Mouse (Mus musculus) fat pad, adult 2 months (tissue): ENCODE results near the gene Efcab1.
"Not testable (repeated sequence)": the region's sequence is repeated elsewhere in the genome, so short reads cannot be mapped to it uniquely, and the experiment has no call there.

ENCODE experiments used
- DNase-seq: peaks from one replicate; pipeline ENCODE4 v3.0.0-alpha.2; 2011; ENCODE audit warnings: low read depth, low spot score; ENCODE audit errors: extremely low read depth

The Efcab1 gene

DNA sequence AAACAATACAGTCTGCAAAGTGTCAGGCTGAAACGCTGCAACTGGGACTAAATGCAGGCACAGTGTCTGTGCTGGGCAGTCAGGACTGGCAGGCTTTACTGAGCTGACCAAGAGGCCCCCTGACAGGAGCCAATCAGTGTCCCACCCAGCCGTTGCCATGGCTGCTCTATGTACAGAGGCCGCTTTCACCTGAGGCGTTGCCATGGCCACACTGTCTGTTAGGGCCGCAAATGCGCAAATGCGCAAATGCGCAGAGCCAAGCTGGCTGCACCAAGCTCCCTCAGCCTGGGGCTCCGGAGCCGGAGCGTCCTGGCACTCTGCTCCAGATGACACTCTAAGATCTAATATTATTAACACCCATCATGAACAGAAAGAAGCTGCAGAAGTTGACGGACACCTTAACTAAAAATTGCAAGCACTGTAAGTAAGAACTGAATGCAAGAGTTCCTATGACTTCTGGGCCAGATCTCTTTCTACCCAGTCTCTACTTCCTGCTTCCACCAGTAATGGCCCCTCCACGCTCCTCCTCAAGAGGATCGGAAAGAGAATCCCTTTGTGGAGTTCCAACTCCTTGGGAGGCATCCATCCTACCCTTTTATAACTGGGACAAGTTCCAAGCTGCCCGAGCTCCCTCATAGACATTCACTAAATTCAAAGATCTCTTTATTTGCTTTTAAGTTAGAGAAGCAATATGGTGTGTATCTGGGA is at the start of gene Efcab1:
Efcab1 (plus strand) TSS at position 214 of the 708 bp plus-strand sequence.
- no peak for DNase-seq

DNA sequence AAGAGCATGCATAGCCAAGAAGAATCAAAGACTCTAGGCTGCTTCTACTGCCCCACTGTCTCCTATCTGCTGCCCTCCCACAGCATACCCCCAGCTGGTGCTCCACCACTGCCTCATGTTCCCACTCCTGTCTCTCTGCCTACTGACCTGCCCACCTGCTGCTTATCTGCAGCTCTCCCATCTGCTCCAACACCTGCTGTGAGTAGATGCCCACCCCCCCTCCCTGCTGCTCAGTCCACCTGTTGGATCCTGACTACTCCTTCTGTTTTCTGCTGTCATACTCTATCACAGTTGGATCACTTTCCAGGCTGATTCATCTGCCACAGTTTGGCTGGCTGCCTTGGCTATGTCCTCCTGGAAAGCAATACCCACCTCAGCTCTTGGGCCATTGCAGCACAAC is 47.0 kb upstream of the Efcab1 start:
- DNase-seq, result peak; percentile 4

DNA sequence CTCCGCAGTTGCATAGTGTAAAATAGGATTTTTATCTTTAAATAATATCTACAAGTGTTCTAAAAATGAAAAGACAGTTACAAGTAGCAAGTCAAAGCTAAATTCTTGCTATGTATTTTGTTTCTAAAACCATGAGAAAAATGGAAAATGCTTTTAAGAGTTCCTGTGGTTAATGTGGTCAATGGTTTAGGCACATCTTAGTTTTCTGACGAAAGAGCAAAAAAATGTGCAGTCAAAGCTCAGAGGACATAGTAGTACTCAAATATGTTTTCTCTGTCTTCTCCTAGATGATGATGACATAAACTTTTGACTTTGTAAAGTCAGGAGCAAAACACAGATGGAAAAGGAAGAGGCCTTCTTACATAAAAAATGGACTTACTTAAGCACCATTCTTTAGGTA is 21.5 kb upstream of the Efcab1 start:
- no peak for DNase-seq

DNA sequence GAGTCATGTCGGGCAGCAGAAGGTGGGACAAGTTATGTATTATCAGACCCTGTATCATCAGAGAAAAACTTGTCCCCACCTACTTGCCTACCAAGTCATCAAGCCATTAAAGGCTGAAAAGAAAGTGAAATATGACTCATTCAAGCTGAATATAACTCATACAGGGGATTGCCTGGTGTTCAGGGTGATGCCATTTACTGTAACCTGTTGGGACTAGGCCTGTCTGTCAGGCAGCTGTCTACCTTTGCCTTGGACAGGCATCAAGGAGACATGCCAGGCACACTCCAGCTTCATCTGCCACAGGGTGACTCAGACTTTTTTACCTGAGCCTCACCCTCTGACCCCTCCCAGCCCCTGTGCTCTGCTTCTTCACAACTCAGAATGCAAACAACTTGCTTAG is 21.0 kb upstream of the Efcab1 start:
- DNase-seq, result no peak

DNA sequence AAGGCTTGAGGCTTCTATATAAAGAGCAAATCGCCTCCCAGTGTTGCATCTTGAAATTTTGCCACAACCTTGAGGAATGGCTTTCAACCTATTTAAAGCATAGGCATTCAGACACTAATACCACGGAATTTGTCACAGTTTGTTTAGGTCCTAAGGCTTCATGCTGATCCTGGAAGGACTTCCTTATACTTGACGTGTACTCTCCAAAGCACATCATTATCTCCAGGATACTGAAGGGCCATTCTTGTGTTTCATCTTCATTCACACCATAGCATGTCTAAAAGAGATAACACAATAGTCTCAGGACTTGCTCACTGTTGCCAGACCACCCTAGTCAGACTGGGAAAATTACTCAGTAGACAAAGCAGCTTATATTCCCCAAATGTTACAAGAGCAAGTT is 13.9 kb upstream of the Efcab1 start:
- DNase-seq, result no peak

DNA sequence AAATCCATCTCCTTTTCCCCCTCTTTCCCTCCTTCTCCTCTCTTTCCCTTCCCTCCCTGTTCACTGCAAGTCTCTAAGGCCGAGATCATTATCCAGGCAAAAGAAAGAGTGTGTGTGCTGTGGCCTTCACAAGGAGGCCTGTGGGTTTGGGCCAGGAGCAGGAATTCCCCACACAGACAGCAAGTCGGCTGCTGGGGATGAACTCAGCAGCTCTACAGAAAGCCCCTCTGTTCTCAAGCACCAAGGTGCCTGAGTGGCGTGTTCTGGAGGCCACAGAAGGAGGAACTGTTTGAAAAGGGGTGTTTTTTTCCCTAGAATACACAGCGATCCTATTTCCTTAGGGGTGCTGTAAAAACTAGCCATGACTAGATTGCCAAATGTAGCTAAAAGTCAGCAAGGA is 12.5 kb upstream of the Efcab1 start:
- no peak for DNase-seq

DNA sequence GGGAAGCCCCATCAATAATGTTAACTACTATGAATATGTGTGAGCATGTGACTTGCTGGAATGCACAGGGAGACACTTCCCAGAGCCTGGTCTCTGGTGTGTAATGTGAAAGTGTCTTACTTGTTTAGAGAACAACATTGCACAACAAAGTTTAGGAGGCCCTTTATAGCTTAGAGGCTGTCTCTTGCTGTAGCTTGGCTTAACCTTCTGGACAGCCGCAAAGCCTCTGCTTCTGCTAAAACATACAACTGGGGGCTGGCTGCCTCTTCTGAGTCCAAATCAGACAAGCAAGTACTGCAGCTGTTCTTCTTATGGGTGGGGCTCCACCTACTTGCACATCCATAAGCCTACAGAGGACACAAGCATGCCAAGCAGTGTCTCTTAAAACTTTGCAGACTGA is 11.7 kb upstream of the Efcab1 start:
- no peak for DNase-seq

DNA sequence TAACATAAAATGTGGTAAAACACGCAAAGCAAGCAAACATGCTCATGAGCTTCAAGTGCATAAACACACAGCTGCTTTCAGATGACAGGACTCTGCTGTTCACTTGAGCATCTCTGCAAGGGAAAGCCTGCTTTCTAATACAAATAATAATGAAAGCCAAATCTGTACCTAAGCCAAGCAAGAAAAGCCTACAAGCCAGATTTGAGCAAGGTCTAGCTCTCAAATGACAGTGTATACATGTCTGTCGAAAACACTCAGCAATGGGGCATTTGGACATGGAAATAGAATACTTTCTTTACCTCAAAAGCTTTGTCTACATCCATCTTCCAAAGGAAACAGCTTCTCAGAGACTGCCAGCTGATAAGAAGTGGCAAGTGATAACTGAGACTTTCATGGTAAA is 10.9 kb upstream of the Efcab1 start:
- no peak for DNase-seq

DNA sequence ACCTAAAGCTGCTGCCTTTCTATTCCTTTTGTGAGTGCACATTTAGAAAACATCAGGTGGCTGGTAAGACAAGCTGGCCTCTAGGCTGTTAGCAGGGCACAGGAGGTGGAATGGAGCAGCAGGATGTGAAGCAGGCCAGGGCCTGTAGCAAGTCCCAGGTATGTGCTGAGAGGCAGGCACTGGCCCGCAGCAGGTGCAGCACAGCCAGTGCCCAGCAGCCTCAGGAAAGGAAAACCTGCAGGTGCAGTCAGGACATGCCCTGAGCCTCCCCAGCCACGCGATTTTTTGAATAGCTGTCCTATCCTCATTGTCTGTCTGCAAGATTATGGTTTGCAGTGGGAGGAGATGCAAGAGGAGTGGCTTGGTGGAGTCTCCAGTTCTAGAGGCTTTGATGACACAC is 24.3 kb downstream of the Efcab1 start:
- DNase-seq, result not testable (repeated sequence)

DNA sequence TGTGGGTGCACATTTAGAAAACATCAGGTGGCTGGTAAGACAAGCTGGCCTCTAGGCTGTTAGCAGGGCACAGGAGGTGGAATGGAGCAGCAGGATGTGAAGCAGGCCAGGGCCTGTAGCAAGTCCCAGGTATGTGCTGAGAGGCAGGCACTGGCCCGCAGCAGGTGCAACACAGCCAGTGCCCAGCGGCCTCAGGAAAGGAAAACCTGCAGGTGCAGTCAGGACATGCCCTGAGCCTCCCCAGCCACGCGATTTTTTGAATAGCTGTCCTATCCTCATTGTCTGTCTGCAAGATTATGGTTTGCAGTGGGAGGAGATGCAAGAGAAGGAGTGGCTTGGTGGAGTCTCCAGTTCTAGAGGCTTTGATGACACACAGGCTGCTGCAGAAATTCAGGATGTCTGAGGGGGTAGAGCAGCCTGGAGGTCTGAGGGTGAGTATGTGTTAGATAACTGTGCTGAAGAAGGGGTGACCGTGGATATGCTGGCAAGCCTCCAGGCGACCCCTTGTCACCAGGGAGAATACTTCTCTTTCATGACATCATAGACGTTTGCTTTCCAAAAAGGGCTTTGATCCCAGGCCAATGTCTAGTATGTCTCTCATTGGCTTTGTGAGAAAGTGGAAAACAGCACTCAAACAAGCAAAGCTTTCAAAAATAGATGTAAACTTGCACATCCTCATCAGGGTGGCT is 30.2 kb downstream of the Efcab1 start:
- DNase-seq, result not testable (repeated sequence)

DNA sequence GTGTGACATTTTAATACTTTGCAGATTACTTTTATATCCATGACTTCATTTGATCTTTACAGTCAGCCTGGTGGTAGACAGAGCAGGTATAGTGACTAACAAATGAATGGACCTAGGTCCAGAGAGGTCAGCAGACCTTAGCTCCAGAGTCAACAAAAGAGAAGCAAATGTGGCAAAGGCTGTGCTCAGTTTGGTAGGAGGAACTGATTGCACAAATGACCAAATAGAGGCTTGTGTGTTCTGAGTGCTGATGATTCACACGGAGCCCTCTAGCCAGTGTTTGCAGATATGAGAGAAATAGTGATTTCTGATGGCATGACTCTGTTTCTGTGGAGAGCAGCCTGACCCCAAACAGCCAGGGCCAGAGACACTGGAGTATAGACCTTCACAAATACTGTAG is 33.1 kb downstream of the Efcab1 start:
- no peak for DNase-seq

DNA sequence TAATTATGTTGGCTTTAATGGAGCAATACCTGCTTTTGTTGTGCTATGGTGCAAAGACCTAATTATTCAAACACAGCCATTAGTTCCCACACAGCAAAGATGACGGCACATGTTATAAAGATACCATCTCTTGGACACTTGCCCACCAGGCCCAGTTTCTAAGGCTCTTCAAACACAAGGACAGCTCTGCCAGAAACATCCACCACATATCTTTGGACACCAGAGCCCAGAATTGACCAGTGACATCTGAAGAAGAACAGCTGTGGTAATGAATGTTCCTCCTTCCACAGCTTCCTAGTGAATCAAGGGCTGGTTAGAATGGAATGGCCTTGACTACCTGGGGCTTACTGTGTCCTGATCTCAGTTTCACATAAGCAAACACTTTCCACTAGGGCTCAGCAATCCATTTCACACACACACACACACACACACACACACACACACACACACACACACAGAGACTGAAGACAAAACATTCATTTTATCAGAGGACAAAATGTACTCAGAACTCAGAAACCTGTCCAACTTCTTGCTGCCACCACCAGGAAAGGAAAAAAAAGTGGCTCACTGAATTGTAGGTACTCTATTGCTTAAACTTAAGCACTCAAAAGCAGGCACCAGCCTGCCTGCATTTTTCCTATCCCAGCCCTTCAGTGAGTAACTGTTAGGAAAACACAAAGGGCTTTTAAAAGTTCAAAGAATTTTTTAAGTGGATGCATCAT is 33.7 kb downstream of the Efcab1 start:
- DNase-seq, result peak; percentile 82

DNA sequence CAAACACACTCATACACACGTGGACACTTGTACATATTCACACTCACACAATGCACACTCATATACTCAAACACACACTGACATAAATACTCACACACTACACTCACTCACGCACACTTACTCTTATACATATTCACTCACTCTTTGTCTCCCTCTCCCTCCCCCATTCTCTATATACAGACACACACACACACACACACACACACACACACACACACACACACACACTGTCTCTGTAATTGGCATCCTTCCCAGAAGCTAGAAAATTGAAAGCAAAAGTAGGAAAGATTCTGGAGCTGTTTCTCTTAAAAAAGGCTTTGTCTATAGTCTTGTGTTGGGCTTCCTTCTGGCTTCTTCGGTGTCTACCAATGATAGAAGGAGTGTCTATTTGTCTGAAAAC is 34.5 kb downstream of the Efcab1 start:
- no peak for DNase-seq

DNA sequence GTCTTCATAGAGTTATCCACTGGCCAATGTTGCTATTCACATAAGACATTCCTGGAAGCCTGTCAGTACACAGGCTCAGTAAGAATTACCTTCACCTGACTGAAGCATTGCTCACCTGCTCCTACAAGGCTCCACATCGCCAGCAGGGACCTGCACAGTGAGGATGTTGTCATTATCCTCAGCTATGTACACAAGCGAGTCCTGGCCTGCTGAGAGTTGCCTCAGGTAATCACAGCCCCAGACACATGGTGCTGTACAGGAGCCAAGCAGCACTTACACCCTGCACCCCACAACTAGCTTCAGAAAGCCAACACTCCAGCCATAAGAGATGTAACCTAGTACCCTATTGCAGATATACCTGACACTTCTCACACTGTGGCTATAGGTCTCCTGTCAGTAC is 37.1 kb downstream of the Efcab1 start:
- DNase-seq, result no peak

DNA sequence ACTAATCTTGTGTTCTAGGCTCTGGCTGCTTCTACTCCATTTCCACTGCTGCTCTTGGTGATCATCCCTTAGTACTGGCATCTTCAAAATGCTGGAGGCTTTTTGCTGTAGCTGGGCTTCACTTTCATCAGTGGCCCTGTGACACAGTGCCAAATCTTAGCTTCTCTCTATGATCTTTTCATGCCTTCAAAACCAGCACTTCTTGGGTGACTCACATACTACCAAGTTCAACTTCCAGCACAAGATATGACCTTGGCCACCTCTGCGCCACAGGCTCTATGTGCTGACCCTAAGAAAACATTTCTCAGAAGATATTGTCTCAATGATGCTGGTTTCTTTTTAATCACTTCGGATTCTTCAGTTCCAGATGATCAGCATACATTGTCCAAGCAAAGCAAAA is 41.2 kb downstream of the Efcab1 start:
- DNase-seq, result not testable (repeated sequence)

DNA sequence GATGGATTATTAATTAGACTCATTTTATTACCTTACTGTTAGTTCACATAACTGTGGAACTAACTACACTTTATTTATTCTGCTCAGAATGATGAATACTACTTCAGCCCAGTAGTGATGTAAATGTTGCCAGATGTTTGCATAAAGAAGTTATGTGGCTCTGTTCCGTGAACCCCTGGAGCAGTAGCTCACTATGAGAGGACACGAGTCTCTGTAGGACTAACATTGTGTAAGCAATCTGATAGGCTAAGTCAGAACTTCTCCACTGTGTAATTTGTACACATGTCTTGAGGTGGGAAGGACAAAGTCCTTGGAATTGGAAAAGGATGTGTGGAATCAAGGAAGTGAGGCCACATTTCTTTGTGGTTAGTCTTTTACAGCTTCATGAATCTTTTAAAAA is 45.5 kb downstream of the Efcab1 start:
- DNase-seq, result no peak

DNA sequence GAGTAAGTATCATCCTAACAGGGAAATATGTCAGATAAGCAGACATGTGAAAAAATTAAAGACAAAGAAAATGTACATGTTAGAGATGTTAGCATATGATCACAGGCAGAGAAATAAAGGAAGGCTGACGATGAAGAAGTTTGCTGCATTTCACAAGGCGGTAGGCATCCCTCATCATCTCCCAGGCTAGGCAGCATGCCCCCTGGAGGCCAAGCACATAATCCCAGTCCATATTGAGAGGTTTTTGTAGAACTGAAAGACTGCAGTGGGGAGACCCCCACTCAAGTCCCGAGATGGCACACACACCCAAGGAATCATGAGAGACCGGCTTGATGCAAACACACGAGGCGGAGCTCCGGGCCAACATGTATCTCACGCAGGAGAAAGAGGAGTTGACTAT is 53.3 kb downstream of the Efcab1 start:
- no peak for DNase-seq

DNA sequence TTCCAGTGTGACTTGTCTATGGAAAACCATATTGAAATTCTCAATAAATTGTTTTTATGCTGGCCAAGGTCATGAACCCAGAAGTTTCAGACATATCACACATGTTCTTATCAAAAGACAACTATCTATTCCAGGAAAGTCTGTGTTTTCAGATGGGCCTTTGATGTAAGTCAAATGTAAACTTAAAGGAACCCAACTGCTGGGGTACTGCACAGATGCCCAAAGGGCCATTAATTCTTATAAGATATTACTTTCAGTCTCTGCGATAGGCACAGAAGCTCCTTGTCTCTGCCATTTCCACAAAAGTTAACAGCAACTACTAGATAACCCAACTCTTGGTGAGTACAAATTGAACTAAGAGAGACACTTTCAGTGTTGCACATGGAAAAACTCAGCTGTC is 67.3 kb downstream of the Efcab1 start:
- DNase-seq, result no peak

DNA sequence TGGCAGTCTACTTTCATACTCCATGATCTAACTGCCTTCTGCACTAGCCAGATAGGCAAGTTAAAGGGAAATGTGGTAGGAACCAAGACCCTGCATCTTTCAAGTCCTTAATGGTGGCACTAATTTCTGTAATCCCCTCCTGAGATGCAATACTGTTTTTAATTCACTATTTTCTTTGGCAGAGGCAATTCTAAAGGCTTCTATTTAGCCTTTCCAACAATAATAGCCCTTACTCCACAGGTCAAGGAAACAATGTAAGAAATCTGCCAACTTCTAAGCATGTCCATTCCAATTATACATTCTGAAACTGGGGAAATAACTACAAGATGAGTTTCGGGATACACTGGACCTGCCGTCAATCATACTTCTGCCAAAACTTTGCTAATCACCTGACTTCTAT is 72.8 kb downstream of the Efcab1 start:
- no peak for DNase-seq

DNA sequence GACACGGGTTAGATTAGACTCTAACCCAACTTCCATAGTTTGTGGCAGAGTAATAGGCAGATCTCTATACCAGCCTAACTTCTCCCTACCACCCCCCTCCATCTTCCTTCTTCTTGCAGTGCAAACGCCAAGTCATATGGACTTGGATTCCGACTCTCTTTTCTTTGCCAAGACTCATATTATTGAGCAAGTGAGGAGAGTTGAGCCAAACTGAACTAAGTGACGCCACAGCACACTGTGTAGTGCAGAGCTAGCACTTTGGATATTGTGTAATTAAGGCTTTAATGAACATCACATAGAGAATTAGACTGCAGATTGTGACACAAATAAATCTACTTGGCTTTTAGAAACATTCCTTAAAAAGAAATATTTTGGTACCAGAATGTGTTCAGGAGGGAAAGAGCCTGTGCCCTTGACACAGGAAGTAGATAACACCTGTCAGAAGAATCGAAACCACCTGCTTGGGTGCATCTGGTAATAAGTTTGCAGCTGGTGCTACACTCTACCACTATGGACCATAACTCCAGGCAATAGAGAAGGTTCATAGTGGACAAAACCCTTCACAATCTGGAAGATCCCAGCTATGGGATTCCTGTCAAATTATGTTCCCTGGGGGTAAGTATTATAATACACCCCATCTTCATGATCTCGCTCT is 83.3 kb downstream of the Efcab1 start:
- DNase-seq, result peak; percentile 86

DNA sequence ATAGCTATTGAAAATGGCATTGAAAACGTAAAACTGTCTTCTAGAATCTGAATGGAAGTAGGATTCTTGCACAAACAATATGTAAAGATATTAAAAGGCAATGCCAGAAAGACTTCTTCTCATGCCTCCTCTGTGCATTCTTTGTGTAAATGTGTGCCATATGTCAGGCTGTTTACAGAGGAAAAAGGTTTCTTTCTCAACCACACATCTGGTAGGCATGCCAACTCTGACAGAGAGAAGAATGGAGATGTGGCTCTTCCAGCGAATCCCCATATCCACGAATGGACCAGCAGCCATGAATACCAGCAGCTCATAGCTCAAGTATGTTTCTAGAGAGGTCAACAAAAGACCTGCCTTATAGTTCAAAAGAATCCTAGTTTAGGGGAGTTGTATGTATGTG is 84.6 kb downstream of the Efcab1 start:
- DNase-seq, result no peak
